In the genomic region with DNA sequence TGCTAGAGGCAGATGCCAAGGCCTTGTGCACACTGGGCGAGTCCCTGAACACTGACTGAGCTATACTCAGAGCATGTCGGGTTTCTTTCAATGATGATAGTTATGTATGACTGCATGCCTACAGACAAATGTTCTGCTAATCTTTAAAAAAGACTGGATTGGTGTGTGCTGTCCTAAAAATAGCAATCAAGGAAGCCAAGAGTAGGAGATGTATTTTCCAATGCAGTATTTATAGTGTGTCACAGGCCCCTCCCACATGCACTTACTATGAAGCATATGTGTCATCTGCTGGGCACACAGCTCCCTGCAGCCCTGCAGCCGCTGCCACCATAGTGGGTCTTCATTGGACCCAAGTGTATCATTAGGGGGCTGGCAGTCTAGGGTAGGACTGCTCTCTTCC, we compare ENCODE assay signal across 18 mouse cellular contexts. TPM values are rescaled to one million over a fixed set of nuclear protein-coding genes. Genes with fewer than 3 reads are reported as not detected.
A peak's percentile ranks its signal among the peaks of the same experiment; 100 is the strongest.
DNase-seq lines count a peak whose midpoint lies in the region; ATAC-seq and TF ChIP-seq lines count a peak whose summit lies in the region.
"Had no signal": no experiment of that assay in that cellular context is flagged by ENCODE, and none has a peak within 500 bp of the region (broad histone marks: within the 10 kb centered on the region; RNA-seq: fewer than 3 reads in every experiment).

No protein-coding gene starts in this region.

- H3K27me3 ChIP-seq in heart, embryonic 16.5 days (ENCODE audit: control insufficient read depth, insufficient read depth, low read length): no peaks in the 10 kb centered on the region
- H3K27me3 ChIP-seq in hindbrain, embryonic 14.5 days (ENCODE audit: control insufficient read depth, insufficient read depth, low read length): no peaks in the 10 kb centered on the region
- H3K27me3 ChIP-seq: hindbrain, embryonic 12.5 days; limb, embryonic 15.5 days; neural tube, embryonic 12.5 days had no signal

- no peak for DNase-seq in frontal cortex, postnatal 14 days (ENCODE audit: low spot score in 2 of 2)
- DNase-seq in layer of hippocampus, adult 2 months (ENCODE audit: low spot score in 2 of 2): peak in 1 of 2 experiments; percentile 42
- DNase-seq in layer of hippocampus, adult 8-10 months (ENCODE audit: low spot score in 2 of 2): no peak
- peak; percentile 25 for DNase-seq in NIH3T3 (ENCODE audit: low read depth)
- DNase-seq in hindbrain, embryonic 14.5 days (ENCODE audit: low spot score): no peak
- DNase-seq in layer of hippocampus, adult 9-10 months (ENCODE audit: low spot score): no peak
- DNase-seq: cerebellum, adult 9-10 months; gastrocnemius, postnatal 25 days; kidney, postnatal 10 days; lung, embryonic 14.5 days; thymus, postnatal 14 days had no signal

- 37% methylated on average over 3 of the region's 3 CpGs for WGBS in heart, embryonic 16.5 days
- 91% methylated on average over 3 of the region's 3 CpGs for WGBS in hindbrain, embryonic 14.5 days

- H3K27ac ChIP-seq in layer of hippocampus, adult 2 months: peak overlapping the region; percentile 69
- peak overlapping the region; percentile 94 for H3K27ac ChIP-seq in heart, embryonic 16.5 days (ENCODE audit: low read length)
- no peak overlapping the region for H3K27ac ChIP-seq in hindbrain, embryonic 14.5 days
- H3K27ac ChIP-seq: hindbrain, embryonic 12.5 days; limb, embryonic 15.5 days; neural tube, embryonic 12.5 days had no signal

- H3K36me3 ChIP-seq in heart, embryonic 16.5 days (ENCODE audit: control insufficient read depth, insufficient read depth): peaks cover 11% of the 10 kb centered on the region; the same call in 1 of the 2 replicates
- H3K36me3 ChIP-seq in hindbrain, embryonic 14.5 days (replicated peaks; ENCODE audit: control insufficient read depth, insufficient read depth): peaks cover 40% of the 10 kb centered on the region

- H3K9me3 ChIP-seq in heart, embryonic 16.5 days (replicated peaks; ENCODE audit: control insufficient read depth, low read length): no peaks in the 10 kb centered on the region
- no peaks in the 10 kb centered on the region for H3K9me3 ChIP-seq in hindbrain, embryonic 14.5 days (ENCODE audit: control insufficient read depth, low read length)
- H3K9me3 ChIP-seq: hindbrain, embryonic 12.5 days; limb, embryonic 15.5 days; neural tube, embryonic 12.5 days had no signal

- H3K4me1 ChIP-seq in heart, embryonic 16.5 days (ENCODE audit: control insufficient read depth, insufficient read depth, low read length): peaks cover 23% of the 10 kb centered on the region
- H3K4me1 ChIP-seq in hindbrain, embryonic 14.5 days (replicated peaks; ENCODE audit: control insufficient read depth, insufficient read depth, low read length): no peaks in the 10 kb centered on the region
- H3K4me1 ChIP-seq: neural tube, embryonic 12.5 days had no signal

- no peak overlapping the region for H3K4me3 ChIP-seq in layer of hippocampus, adult 2 months
- no peak overlapping the region for H3K4me3 ChIP-seq in heart, embryonic 16.5 days (ENCODE audit: low read length)
- H3K4me3 ChIP-seq in hindbrain, embryonic 14.5 days (replicated peaks; ENCODE audit: low read length): no peak overlapping the region
- H3K4me3 ChIP-seq: hindbrain, embryonic 12.5 days; limb, embryonic 15.5 days; neural tube, embryonic 12.5 days had no signal

- TF ChIP-seq CTCF in layer of hippocampus, adult 2 months (conservative IDR thresholded peaks at IDR 0.05): no peak

- peak overlapping the region; percentile 52 for H3K4me2 ChIP-seq in heart, embryonic 16.5 days (ENCODE audit: low read depth, low read length)
- H3K4me2 ChIP-seq in hindbrain, embryonic 14.5 days (replicated peaks): no peak overlapping the region
- H3K4me2 ChIP-seq: hindbrain, embryonic 12.5 days; limb, embryonic 15.5 days; lung, embryonic 14.5 days; neural tube, embryonic 12.5 days had no signal

- ATAC-seq in frontal cortex, adult (ENCODE audit: low TSS enrichment): peak; percentile 76
- peak; percentile 76 for ATAC-seq in heart, embryonic 16.5 days (replicated peaks; ENCODE audit: extremely low read depth, insufficient read depth, low FRiP score)
- no peak for ATAC-seq in hindbrain, embryonic 14.5 days (ENCODE audit: low FRiP score)
- ATAC-seq: intestine, embryonic 16.5 days; midbrain, embryonic 16.5 days had no signal

- peak overlapping the region; percentile 62 for H3K9ac ChIP-seq in heart, embryonic 16.5 days (ENCODE audit: low read length)
- H3K9ac ChIP-seq in hindbrain, embryonic 14.5 days: no peak overlapping the region
- H3K9ac ChIP-seq: hindbrain, embryonic 12.5 days; limb, embryonic 15.5 days; lung, embryonic 14.5 days; neural tube, embryonic 12.5 days had no signal

RNA-seq across cellular contexts. Expression of gene Slc25a19, which starts 25.1 kb away (rescaled TPM):
- 10 to 100 TPM; 60.4 to 66.6 TPM for total RNA-seq in layer of hippocampus, adult 2 months (2021)
- total RNA-seq in layer of hippocampus, adult 8-10 months (2022): 10 to 100 TPM; 55.6 to 81.3 (median 64.7) TPM
- polyA plus RNA-seq in heart, embryonic 16.5 days (2015; fragmentation: Nextera tagmentation; extraction: Ambion mirVana): 55.7 and 58.1 TPM in 2 replicates
- 37.8 and 42.3 TPM in 2 replicates for polyA plus RNA-seq in hindbrain, embryonic 14.5 days (2014; fragmentation: Nextera tagmentation; extraction: Ambion mirVana)

RNA-seq across cellular contexts. Expression of gene Mif4gd, which starts 40.4 kb away (rescaled TPM):
- 10 to 100 TPM; 19.5 to 22.5 TPM for total RNA-seq in layer of hippocampus, adult 2 months (2021)
- total RNA-seq in layer of hippocampus, adult 8-10 months (2022): 10 to 100 TPM; 16.5 to 22.5 (median 17.9) TPM
- polyA plus RNA-seq in heart, embryonic 16.5 days (2015; fragmentation: Nextera tagmentation; extraction: Ambion mirVana): 41.5 and 42.0 TPM in 2 replicates
- 11.3 and 13.5 TPM in 2 replicates for polyA plus RNA-seq in hindbrain, embryonic 14.5 days (2014; fragmentation: Nextera tagmentation; extraction: Ambion mirVana)

RNA-seq across cellular contexts. Expression of gene Gga3, which starts 49.3 kb away (rescaled TPM):
- total RNA-seq in layer of hippocampus, adult 2 months (2021): 10 to 100 TPM; 67.9 to 91.9 TPM
- total RNA-seq in layer of hippocampus, adult 8-10 months (2022): 100 to 1,000 TPM in 2 of 4 experiments, 10 to 100 TPM in 2; 91.9 to 121 (median 102) TPM
- 15.4 and 18.8 TPM in 2 replicates for polyA plus RNA-seq in heart, embryonic 16.5 days (2015; fragmentation: Nextera tagmentation; extraction: Ambion mirVana)
- 34.1 and 39.4 TPM in 2 replicates for polyA plus RNA-seq in hindbrain, embryonic 14.5 days (2014; fragmentation: Nextera tagmentation; extraction: Ambion mirVana)

RNA-seq across cellular contexts. Expression of gene Mrps7, which starts 49.5 kb away (rescaled TPM):
- total RNA-seq in layer of hippocampus, adult 2 months (2021): 10 to 100 TPM; 50.4 to 50.8 TPM
- 10 to 100 TPM; 49.1 to 55.3 (median 52.6) TPM for total RNA-seq in layer of hippocampus, adult 8-10 months (2022)
- 84.4 and 86.2 TPM in 2 replicates for polyA plus RNA-seq in heart, embryonic 16.5 days (2015; fragmentation: Nextera tagmentation; extraction: Ambion mirVana)
- 72.5 and 74.1 TPM in 2 replicates for polyA plus RNA-seq in hindbrain, embryonic 14.5 days (2014; fragmentation: Nextera tagmentation; extraction: Ambion mirVana)

RNA-seq across cellular contexts. Expression of gene Grb2, which starts 55.2 kb away (rescaled TPM):
- 100 to 1,000 TPM; 182 to 198 TPM for total RNA-seq in layer of hippocampus, adult 2 months (2021)
- total RNA-seq in layer of hippocampus, adult 8-10 months (2022): 100 to 1,000 TPM; 179 to 220 (median 196) TPM
- polyA plus RNA-seq in heart, embryonic 16.5 days (2015; fragmentation: Nextera tagmentation; extraction: Ambion mirVana): 103 and 118 TPM in 2 replicates
- 121 and 139 TPM in 2 replicates for polyA plus RNA-seq in hindbrain, embryonic 14.5 days (2014; fragmentation: Nextera tagmentation; extraction: Ambion mirVana)
